Mouse (Mus musculus) bone marrow macrophage, adult 2 months (primary cell): Measurements from ENCODE around the gene Cbr2.

ENCODE experiments used
- CTCF ChIP-seq: IDR thresholded peaks from 2 replicates; pipeline ENCODE4 v1.5.1; 2012; ENCODE audit warnings: low read depth, mild to moderate bottlenecking, low read length, moderate library complexity
- POLR2A ChIP-seq: IDR thresholded peaks from 2 replicates; pipeline ENCODE4 v1.6.1; 2012; ENCODE audit warnings: mild to moderate bottlenecking, low read depth, low read length, borderline replicate concordance

DNA sequence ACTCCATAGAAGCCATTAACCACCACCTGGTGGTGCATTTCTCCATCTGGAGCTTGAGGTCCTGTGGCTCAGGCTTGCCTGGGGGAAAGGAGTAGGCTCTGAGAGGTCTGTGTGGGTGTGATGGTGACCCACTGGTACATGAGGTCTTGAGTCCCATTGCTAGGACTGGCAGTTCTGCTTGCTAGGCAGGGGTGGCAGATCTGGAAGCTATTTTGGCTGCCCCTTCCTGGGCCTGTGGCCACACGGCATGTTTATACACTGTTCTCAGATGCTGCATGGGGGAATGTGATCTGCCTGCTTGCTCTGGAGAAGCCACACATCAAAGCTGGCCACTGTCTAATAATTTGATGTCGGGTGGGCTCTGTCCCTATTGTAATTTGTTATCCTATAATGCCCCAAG, 47.8 kb downstream of the Cbr2 start:
- no peak for TF ChIP-seq POLR2A
- TF ChIP-seq CTCF, result no peak
